Mouse (Mus musculus): ENCODE measurements around the gene Mgat4d. TPM values are rescaled to one million over a fixed set of nuclear protein-coding genes. Genes with fewer than 3 reads are reported as not detected.

Mgat4d gene
- polyA plus RNA-seq, 1 experiment, result not detected

DNA sequence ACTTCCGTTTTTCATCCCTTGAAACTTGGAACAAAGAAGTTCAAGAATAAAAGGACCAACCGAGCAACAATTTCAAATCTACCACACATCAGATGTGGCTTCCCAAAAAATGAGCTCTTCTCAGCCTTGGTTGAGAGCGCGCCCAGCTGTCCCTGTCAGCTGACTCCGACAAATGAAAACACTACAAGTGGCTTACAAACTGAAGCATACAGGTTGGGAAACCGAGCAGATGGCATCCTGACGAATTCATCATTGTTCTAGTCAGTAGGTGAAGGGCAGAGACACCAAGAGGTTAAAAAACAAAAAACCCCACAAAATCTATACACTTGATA is 16.7 kb upstream of the Mgat4d start:
- TF ChIP-seq GATA1 (IDR thresholded peaks at IDR 0.05; ENCODE audit: low read length), result no peak
- TF ChIP-seq TAL1 (IDR thresholded peaks at IDR 0.05; ENCODE audit: low read length), result no peak
- Histone ChIP-seq H3K4me1 (ENCODE audit: control insufficient read depth) (peaks cover 25% of the 10 kb centered on the region), H3K27me3 (ENCODE audit: control insufficient read depth) (peaks cover 17% of the 10 kb centered on the region)

DNA sequence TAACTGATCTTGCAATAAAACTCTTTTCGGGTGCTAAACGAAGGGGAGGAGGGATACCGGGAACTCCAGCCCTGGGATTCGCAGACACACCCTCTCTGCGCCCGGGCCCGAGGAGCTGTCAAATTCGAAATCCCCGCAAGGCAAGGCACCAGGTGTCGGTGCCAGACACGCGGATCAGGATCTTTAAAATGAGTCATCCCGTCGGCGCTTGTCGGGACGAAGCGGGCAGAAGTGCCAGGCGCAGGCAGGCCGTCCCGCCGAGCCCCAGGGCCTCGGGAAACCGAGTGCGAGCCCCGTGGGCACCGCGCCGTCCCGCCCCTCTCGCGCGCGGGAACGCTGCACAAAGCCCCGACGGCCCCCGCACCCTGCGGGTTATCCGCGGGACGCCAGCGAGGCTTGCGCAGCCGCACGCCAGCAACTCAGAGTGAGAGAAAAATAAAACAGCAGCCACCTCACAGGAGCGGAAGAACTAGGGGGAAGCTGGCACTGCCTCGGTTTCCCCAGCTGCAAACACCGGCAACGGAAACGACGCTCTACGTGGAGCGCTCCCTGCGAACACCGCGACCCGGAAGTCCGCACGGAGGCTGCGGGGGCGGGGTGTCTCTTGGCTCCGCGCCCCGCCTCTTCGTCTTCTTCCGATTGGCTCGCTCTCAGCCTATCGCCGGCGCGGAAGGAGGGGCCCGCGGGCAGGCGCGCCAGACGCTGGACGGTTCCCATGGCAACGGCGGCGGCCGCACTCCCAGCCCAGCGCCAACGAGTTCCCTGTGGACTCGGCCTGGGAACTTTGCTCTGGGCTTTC is 16.2 kb upstream of the Mgat4d start, which contains the start of gene Elmod2:
TSS of gene Elmod2 (minus strand) at position 588 of the 799 bp plus-strand sequence.
- Histone ChIP-seq H3K9me3 (ENCODE audit: control insufficient read depth, low read length) (no peaks in the 10 kb centered on the region), H3K4me3 (replicated peaks) (peak within 1 kb of the TSS; percentile 93)

More for the DNA sequence above, 16.7 kb upstream of the Mgat4d start:
- H3K4me3 ChIP-seq (replicated peaks), result peak overlapping the region; percentile 93
- H3K9me3 ChIP-seq (ENCODE audit: control insufficient read depth, low read length), result no peaks in the 10 kb centered on the region
- peaks cover 18% of the 10 kb centered on the region for H3K36me3 ChIP-seq (ENCODE audit: control insufficient read depth)

DNA sequence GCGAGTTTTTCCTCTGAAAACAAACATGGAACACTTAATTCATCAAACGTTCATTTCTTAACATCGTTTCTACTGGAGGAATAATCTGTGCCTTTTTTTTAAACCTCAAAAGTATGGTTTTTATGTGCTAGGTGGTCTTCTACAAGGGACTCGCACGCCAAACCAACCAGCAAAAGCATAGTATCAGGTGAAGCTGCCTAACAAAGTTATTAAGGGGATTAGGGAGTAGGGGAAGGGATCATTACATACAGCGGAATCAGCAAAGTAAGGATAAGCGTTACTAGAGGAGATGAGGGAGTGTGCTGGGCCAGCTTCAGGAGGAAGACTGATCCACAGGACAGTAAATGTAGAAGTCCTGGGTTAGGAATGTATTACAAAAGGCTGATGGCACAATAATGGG is 15.4 kb upstream of the Mgat4d start:
- no peak for TF ChIP-seq GATA1 (IDR thresholded peaks at IDR 0.05; ENCODE audit: low read length)
- no peak for TF ChIP-seq TAL1 (IDR thresholded peaks at IDR 0.05; ENCODE audit: low read length)
- Histone ChIP-seq H3K36me3 (ENCODE audit: control insufficient read depth) (peaks cover 11% of the 10 kb centered on the region), H3K4me3 (replicated peaks) (peak overlapping the region; percentile 93), H3K4me1 (ENCODE audit: control insufficient read depth) (peaks cover 23% of the 10 kb centered on the region), H3K9me3 (ENCODE audit: control insufficient read depth, low read length) (no peaks in the 10 kb centered on the region), H3K27me3 (ENCODE audit: control insufficient read depth) (peaks cover 17% of the 10 kb centered on the region)

More for the DNA sequence above, 16.2 kb upstream of the Mgat4d start, which contains the start of gene Elmod2:
- H3K27me3 ChIP-seq (ENCODE audit: control insufficient read depth), result peaks cover 17% of the 10 kb centered on the region
- peaks cover 16% of the 10 kb centered on the region for H3K36me3 ChIP-seq (ENCODE audit: control insufficient read depth)
- no peak for TF ChIP-seq TAL1 (IDR thresholded peaks at IDR 0.05; ENCODE audit: low read length)
- TF ChIP-seq GATA1 (IDR thresholded peaks at IDR 0.05; ENCODE audit: low read length), result no peak
- peaks cover 24% of the 10 kb centered on the region for H3K4me1 ChIP-seq (ENCODE audit: control insufficient read depth)

DNA sequence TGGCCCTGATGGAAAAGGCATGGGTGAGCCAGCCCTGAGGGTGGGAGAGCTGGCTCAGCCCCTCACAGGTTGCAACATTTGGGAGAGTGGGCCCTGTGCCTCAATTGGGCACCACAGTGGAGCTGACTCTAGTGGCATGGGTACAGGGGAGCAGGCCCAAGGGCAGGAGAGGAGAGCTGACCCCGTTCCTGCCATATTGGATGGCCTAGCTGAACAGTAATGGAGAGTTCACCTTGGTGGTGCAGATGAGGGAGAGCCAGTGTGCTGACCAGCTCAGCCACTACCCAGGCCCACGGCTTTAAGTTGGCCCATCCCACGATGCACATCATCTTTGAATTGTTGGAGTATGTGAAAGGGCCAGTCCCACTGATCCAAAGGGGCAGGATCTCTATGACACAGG is 6.2 kb upstream of the Mgat4d start:
- H3K27me3 ChIP-seq (ENCODE audit: control insufficient read depth), result no peaks in the 10 kb centered on the region
- TF ChIP-seq TAL1 (IDR thresholded peaks at IDR 0.05; ENCODE audit: low read length) (no peak), GATA1 (IDR thresholded peaks at IDR 0.05; ENCODE audit: low read length) (no peak)
- H3K4me1 ChIP-seq (ENCODE audit: control insufficient read depth), result no peaks in the 10 kb centered on the region
- no peaks in the 10 kb centered on the region for H3K36me3 ChIP-seq (ENCODE audit: control insufficient read depth)
- no peaks in the 10 kb centered on the region for H3K9me3 ChIP-seq (ENCODE audit: control insufficient read depth, low read length)
- no peak overlapping the region for H3K4me3 ChIP-seq (replicated peaks)

DNA sequence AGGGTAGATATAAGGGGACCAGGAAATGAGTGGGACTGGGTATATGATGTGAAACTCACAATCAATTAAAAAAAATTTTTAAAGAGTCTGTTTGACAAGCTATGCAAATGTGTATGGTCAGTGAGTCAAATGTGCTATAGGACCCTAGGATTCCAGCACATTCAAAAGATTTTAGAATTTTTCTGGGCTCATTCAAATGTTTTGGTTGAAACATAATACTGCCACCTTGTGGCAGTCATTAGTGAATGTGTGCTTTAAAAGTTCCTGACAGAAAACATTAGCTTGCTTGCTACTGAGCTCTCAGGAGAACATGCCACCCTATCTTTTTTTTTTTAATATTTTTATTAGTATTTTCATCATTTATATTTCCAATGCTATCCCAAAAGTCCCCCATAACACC is 5.6 kb upstream of the Mgat4d start:
- TF ChIP-seq TAL1 (IDR thresholded peaks at IDR 0.05; ENCODE audit: low read length), result no peak
- Histone ChIP-seq H3K4me3 (replicated peaks) (no peak overlapping the region), H3K4me1 (ENCODE audit: control insufficient read depth) (no peaks in the 10 kb centered on the region), H3K27me3 (ENCODE audit: control insufficient read depth) (no peaks in the 10 kb centered on the region), H3K9me3 (ENCODE audit: control insufficient read depth, low read length) (no peaks in the 10 kb centered on the region), H3K36me3 (ENCODE audit: control insufficient read depth) (no peaks in the 10 kb centered on the region)

DNA sequence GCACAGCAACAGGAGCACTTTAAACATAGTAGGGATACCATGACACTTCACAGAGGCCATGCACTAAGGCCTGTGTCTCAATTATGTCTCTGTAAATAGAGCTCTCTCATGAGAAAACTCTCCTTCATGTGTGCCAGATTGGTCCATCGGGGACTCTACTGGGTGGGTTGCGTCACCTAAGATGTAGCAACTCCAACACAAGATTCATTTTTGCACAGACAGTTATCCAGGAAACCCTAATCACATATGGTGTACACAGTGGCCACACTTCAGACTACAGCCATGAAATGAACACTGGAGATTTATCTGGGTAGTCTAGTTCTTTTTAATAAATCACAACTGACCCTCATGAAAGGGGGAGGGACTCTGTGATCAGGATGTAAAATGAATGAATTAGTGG is 3.0 kb downstream of the Mgat4d start:
- no peaks in the 10 kb centered on the region for H3K4me1 ChIP-seq (ENCODE audit: control insufficient read depth)
- no peaks in the 10 kb centered on the region for H3K36me3 ChIP-seq (ENCODE audit: control insufficient read depth)
- H3K27me3 ChIP-seq (ENCODE audit: control insufficient read depth), result no peaks in the 10 kb centered on the region
- TF ChIP-seq GATA1 (IDR thresholded peaks at IDR 0.05; ENCODE audit: low read length) (no peak), TAL1 (IDR thresholded peaks at IDR 0.05; ENCODE audit: low read length) (no peak)
- no peaks in the 10 kb centered on the region for H3K9me3 ChIP-seq (ENCODE audit: control insufficient read depth, low read length)
- H3K4me3 ChIP-seq (replicated peaks), result no peak overlapping the region

DNA sequence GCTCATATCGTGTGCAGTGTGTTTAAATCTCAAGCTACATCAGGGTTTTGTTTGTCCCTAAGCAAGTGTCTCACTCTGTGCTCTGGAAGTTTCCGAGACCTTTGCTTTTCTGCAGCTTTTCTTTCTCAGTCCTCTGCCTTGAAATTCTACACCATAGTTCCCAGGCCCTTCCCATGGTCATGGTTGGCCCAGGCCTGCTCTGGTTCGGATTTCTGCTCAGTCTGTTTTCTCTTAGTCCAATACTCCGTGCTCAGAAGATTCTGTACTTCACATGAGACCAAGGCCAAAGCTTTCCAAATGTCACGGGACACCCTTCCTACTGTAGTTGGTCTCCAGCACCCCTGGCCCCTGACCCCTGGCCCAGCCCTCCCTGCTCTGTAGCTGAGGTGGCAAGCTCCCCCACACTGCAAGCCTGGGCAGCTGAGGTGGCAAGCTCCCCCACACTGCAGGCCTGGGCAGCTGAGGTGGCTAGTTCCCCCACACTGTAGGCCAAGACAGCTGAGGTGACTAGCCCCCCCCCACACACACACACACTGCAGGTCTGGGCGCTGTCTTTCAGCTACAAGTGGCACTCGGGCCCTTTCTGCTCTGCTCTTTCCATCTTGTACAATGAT is 15.0 kb downstream of the Mgat4d start:
- no peaks in the 10 kb centered on the region for H3K4me1 ChIP-seq (ENCODE audit: control insufficient read depth)
- H3K36me3 ChIP-seq (ENCODE audit: control insufficient read depth), result no peaks in the 10 kb centered on the region
- no peaks in the 10 kb centered on the region for H3K9me3 ChIP-seq (ENCODE audit: control insufficient read depth, low read length)

DNA sequence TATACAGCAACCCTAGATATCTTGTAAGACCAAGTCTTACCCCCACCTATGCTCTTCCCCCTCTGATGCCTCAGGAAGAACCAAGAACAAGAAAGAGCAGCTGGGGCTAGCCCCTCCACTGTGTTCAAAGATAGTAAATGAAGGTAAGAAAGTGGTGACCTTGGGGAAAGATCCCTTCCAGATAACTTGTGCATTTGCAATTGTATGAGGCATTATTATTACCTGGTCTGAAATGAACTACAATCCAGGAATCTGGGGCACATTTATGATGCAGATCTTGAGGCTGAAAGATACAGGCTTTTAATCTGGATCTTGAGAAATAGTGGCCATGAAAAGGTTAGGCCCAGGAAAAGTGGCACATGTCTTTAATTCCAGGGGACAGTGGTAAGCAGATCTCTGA is 29.0 kb downstream of the Mgat4d start:
- no peak for TF ChIP-seq TAL1 (IDR thresholded peaks at IDR 0.05; ENCODE audit: low read length)
- no peak for TF ChIP-seq GATA1 (IDR thresholded peaks at IDR 0.05; ENCODE audit: low read length)
- H3K9me3 ChIP-seq (ENCODE audit: control insufficient read depth, low read length), result no peaks in the 10 kb centered on the region
- no peaks in the 10 kb centered on the region for H3K4me1 ChIP-seq (ENCODE audit: control insufficient read depth)
- H3K36me3 ChIP-seq (ENCODE audit: control insufficient read depth), result no peaks in the 10 kb centered on the region
- H3K27me3 ChIP-seq (ENCODE audit: control insufficient read depth), result no peaks in the 10 kb centered on the region
- H3K4me3 ChIP-seq (replicated peaks), result no peak overlapping the region

More for the DNA sequence above, 15.0 kb downstream of the Mgat4d start:
- Histone ChIP-seq H3K27me3 (ENCODE audit: control insufficient read depth) (no peaks in the 10 kb centered on the region), H3K4me3 (replicated peaks) (no peak overlapping the region)
- no peak for TF ChIP-seq GATA1 (IDR thresholded peaks at IDR 0.05; ENCODE audit: low read length)
- no peak for TF ChIP-seq TAL1 (IDR thresholded peaks at IDR 0.05; ENCODE audit: low read length)

DNA sequence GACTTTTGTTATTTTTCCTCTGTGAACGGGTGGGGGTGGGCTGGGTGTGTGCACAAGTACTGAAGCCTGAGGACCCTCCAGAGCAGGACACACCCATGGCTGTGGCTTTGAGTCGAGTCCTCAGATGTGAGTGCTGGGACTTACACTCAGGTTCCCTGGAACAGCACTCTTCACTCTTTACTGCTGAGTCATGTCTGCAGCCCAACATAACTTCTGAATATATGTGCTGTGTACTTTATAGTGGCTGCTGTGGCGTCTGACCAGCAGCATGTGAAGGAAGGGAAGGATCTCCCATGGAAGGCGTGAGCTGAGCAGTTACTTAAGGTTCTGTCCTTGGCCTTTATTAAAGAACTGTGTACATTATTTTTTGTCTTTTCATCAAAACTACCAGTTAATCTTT is 31.9 kb downstream of the Mgat4d start:
- H3K27me3 ChIP-seq (ENCODE audit: control insufficient read depth), result no peaks in the 10 kb centered on the region
- H3K9me3 ChIP-seq (ENCODE audit: control insufficient read depth, low read length), result no peaks in the 10 kb centered on the region
- H3K4me1 ChIP-seq (ENCODE audit: control insufficient read depth), result no peaks in the 10 kb centered on the region
- no peak overlapping the region for H3K4me3 ChIP-seq (replicated peaks)
- TF ChIP-seq TAL1 (IDR thresholded peaks at IDR 0.05; ENCODE audit: low read length) (no peak), GATA1 (IDR thresholded peaks at IDR 0.05; ENCODE audit: low read length) (no peak)
- H3K36me3 ChIP-seq (ENCODE audit: control insufficient read depth), result no peaks in the 10 kb centered on the region
